Mouse (Mus musculus) heart, postnatal 25 days (tissue): ENCODE measurements around the gene Pcnx. TPM values are rescaled to one million over a fixed set of nuclear protein-coding genes. Genes with fewer than 3 reads are reported as not detected.

Experiments
- DNase-seq: peaks from one replicate; pipeline ENCODE4 v3.0.0; 2022; ENCODE audit warnings: low spot score
- intact Hi-C: fragments of 180-260 bp; cut with DNase I; formaldehyde crosslinking; loops from one replicate; pipeline ENCODE4 v1.15.1; 2025
- total RNA-seq, 2 experiments: library from RNA; stranded (reverse); gene quantifications; 2 replicates each; pipeline ENCODE4 v1.2.3; 2021

The Pcnx gene
- 10 to 100 TPM; 50.6 to 57.9 TPM for total RNA-seq

GRCm38 (mm10) chr12:81859351-81860307 is at the start of gene Pcnx:
Pcnx (plus strand) TSS chr12:81860023.
- intact Hi-C loops = loop anchor here (1.0 to 2.0 kb wide), 2 partner anchors 56 to 63 kb away; no protein-coding TSS in a partner anchor
- peak; percentile 83 for DNase-seq

GRCm38 (mm10) chr12:81810417-81810816 is 49.4 kb upstream of the Pcnx start:
- intact Hi-C loops = no loop called here
- DNase-seq = no peak

- intact Hi-C loops = no loop called here
- DNase-seq = no peak
Observed at GRCm38 (mm10) chr12:81814742-81815141, 45.1 kb upstream of the Pcnx start.

- no peak for DNase-seq
- intact Hi-C loops = no loop called here
Observed at GRCm38 (mm10) chr12:81816330-81817125, 43.3 kb upstream of the Pcnx start.

GRCm38 (mm10) chr12:81817126-81817505 is 42.7 kb upstream of the Pcnx start:
- DNase-seq = no peak
- intact Hi-C loops = no loop called here

- intact Hi-C loops = no loop called here
- DNase-seq = no peak
Observed at GRCm38 (mm10) chr12:81820700-81821099, 39.1 kb upstream of the Pcnx start.

- DNase-seq = no peak
- intact Hi-C loops = no loop called here
Observed at GRCm38 (mm10) chr12:81822176-81822575, 37.6 kb upstream of the Pcnx start.

GRCm38 (mm10) chr12:81822778-81823480 is 36.9 kb upstream of the Pcnx start:
- intact Hi-C loops = no loop called here
- DNase-seq = no peak

GRCm38 (mm10) chr12:81828355-81828754 is 31.5 kb upstream of the Pcnx start:
- DNase-seq = no peak
- intact Hi-C loops = no loop called here

- intact Hi-C loops = no loop called here
- DNase-seq = no peak
Observed at GRCm38 (mm10) chr12:81832039-81832738, 27.6 kb upstream of the Pcnx start.

GRCm38 (mm10) chr12:81833094-81833493 is 26.7 kb upstream of the Pcnx start:
- intact Hi-C loops = no loop called here
- DNase-seq = no peak

GRCm38 (mm10) chr12:81836162-81836561 is 23.7 kb upstream of the Pcnx start:
- intact Hi-C loops = no loop called here
- DNase-seq = no peak

- intact Hi-C loops = no loop called here
- DNase-seq = no peak
Observed at GRCm38 (mm10) chr12:81837463-81837862, 22.4 kb upstream of the Pcnx start.

- intact Hi-C loops = no loop called here
- DNase-seq = no peak
Observed at GRCm38 (mm10) chr12:81839663-81840062, 20.2 kb upstream of the Pcnx start.

GRCm38 (mm10) chr12:81841046-81841445 is 18.8 kb upstream of the Pcnx start:
- no peak for DNase-seq
- intact Hi-C loops = no loop called here

- no peak for DNase-seq
- intact Hi-C loops = no loop called here
Observed at GRCm38 (mm10) chr12:81843501-81843900, 16.3 kb upstream of the Pcnx start.

GRCm38 (mm10) chr12:81844572-81844971 is 15.3 kb upstream of the Pcnx start:
- DNase-seq = no peak
- intact Hi-C loops = no loop called here

- intact Hi-C loops = no loop called here
- no peak for DNase-seq
Observed at GRCm38 (mm10) chr12:81844981-81845380, 14.8 kb upstream of the Pcnx start.

- no peak for DNase-seq
- intact Hi-C loops = no loop called here
Observed at GRCm38 (mm10) chr12:81849629-81850028, 10.2 kb upstream of the Pcnx start.

GRCm38 (mm10) chr12:81852551-81852950 is 7.3 kb upstream of the Pcnx start:
- DNase-seq = no peak
- intact Hi-C loops = no loop called here
